Mouse (Mus musculus) thymus, postnatal 10 days (tissue): ENCODE results near the gene Psen2.

Source experiments
- DNase-seq, 2 experiments: peaks; one replicate each; pipeline ENCODE4 v3.0.0; 2021; ENCODE audit warnings: low spot score in 2 of 2

Psen2 gene

GRCm38 (mm10) chr1:180198959-180199714, 64.1 kb downstream of the Psen2 start, which contains the start of gene Coq8a:
Coq8a (minus strand) TSS chr1:180199602.
- no peak for DNase-seq

- no peak for DNase-seq
Measured at GRCm38 (mm10) chr1:180197956-180198355, 65.3 kb downstream of the Psen2 start.

- no peak for DNase-seq
Measured at GRCm38 (mm10) chr1:180196508-180196907, 66.7 kb downstream of the Psen2 start.

GRCm38 (mm10) chr1:180195703-180196381, 67.4 kb downstream of the Psen2 start:
- peak; percentile 96 to 98 for DNase-seq

- peak; percentile 30 to 44 for DNase-seq
Measured at GRCm38 (mm10) chr1:180194781-180195471, 68.3 kb downstream of the Psen2 start.

GRCm38 (mm10) chr1:180194048-180194447, 69.2 kb downstream of the Psen2 start:
- no peak for DNase-seq

GRCm38 (mm10) chr1:180193391-180193935, 69.8 kb downstream of the Psen2 start:
- no peak for DNase-seq

GRCm38 (mm10) chr1:180192866-180193265, 70.4 kb downstream of the Psen2 start:
- no peak for DNase-seq

GRCm38 (mm10) chr1:180191651-180192220, 71.5 kb downstream of the Psen2 start:
- DNase-seq = no peak

- no peak for DNase-seq
Measured at GRCm38 (mm10) chr1:180191112-180191511, 72.1 kb downstream of the Psen2 start.

- DNase-seq = no peak
Measured at GRCm38 (mm10) chr1:180188951-180189350, 74.3 kb downstream of the Psen2 start.

- no peak for DNase-seq
Measured at GRCm38 (mm10) chr1:180186371-180186770, 76.9 kb downstream of the Psen2 start.

- DNase-seq = no peak
Measured at GRCm38 (mm10) chr1:180185877-180186276, 77.4 kb downstream of the Psen2 start.

GRCm38 (mm10) chr1:180184768-180185167, 78.5 kb downstream of the Psen2 start:
- no peak for DNase-seq

GRCm38 (mm10) chr1:180183525-180184159, 79.6 kb downstream of the Psen2 start:
- no peak for DNase-seq

- DNase-seq = no peak
Measured at GRCm38 (mm10) chr1:180182731-180183130, 80.5 kb downstream of the Psen2 start.

GRCm38 (mm10) chr1:180181966-180182319, 81.3 kb downstream of the Psen2 start:
- DNase-seq = no peak

- no peak for DNase-seq
Measured at GRCm38 (mm10) chr1:180181304-180181965, 81.8 kb downstream of the Psen2 start.

GRCm38 (mm10) chr1:180179840-180180239, 83.4 kb downstream of the Psen2 start:
- DNase-seq = no peak

GRCm38 (mm10) chr1:180179100-180179499, 84.1 kb downstream of the Psen2 start:
- DNase-seq = no peak

GRCm38 (mm10) chr1:180178340-180178739, 84.9 kb downstream of the Psen2 start:
- DNase-seq = no peak
